Mouse (Mus musculus): ENCODE measurements around the gene Ear1. TPM values are rescaled to one million over a fixed set of nuclear protein-coding genes. Genes with fewer than 3 reads are reported as not detected.
"Not testable (repeated sequence)": the region's sequence is repeated elsewhere in the genome, so short reads cannot be mapped to it uniquely, and the experiment has no call there.

The Ear1 gene
- polyA plus RNA-seq (2015; fragmentation: Nextera tagmentation; extraction: Ambion mirVana) = 0.41 and 0.67 TPM in 2 replicates

DNA sequence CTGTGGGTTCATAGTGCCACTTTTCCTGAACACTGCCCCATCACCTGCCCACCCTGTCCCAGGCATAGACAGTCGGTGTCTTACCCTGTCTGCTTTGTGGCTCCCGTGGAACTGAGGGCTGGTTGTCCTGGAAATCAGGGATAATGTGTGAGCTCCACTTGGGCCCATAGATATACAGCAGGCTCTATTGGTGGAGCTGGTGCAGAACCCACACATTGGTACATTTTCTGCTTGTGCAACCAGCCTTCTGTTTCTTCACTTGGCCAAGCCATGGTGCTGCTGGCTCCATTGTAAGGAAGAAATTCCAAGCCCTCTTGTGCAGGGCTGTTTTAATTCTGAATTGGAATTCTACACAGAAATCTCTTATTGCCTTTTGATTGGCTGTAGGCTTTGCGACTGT lies at the start of gene Ear1:
TSS of gene Ear1 (minus strand) at position 101 of the 400 bp plus-strand sequence.
- H3K27me3 ChIP-seq (ENCODE audit: control insufficient read depth, insufficient read depth, low read length); H3K4me3 ChIP-seq (ENCODE audit: low read depth, low read length); DNase-seq (ENCODE audit: low spot score); H3K4me1 ChIP-seq (replicated peaks; ENCODE audit: control insufficient read depth, insufficient read depth); ATAC-seq (ENCODE audit: low FRiP score, low TSS enrichment); H3K27ac ChIP-seq (replicated peaks); H3K9me3 ChIP-seq (ENCODE audit: control insufficient read depth, low read length); H3K9ac ChIP-seq (ENCODE audit: low read length); H3K4me2 ChIP-seq (replicated peaks; ENCODE audit: low read depth); H3K36me3 ChIP-seq (ENCODE audit: control insufficient read depth, insufficient read depth, low read length): not testable (repeated sequence)
- WGBS = 79% methylated on average over 2 of the region's 3 CpGs

DNA sequence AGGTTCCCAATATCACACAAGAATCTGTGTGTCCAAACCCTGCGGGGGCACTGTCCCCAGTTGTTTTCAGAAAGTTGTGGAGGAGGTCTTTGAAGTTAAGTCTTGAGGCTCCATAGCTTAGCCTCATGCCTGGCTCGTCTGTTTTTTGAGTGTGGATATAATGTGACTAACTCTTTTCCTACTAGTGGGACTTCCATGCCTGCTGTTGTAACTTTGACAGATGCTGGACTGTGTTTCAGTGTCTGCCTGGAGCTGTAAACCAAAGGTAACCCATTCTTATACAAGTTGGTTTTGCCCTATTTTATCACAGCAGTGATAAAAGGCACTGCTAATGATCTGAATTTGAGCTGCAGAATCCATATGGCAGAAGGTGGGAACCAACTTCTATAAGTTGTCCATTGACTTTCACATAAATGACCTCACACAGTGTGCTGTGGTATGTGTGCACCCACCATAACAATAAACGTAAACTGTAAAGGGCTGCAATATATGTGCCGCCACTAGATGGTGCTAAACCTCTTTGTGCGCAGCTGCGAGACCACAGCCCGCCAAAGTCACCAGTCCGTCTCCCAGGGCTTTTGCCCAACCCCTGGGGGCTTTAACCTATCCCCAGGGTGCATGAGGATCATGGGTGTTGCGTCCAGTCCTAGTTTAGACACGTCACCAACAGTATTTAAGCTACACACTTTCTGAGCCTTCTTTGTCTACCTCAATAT lies 49.5 kb upstream of the Ear1 start, which contains the start of gene Gm8113:
TSS of gene Gm8113 (plus strand) at position 703 of the 716 bp plus-strand sequence.
- WGBS = 9% methylated on average over 10 of the region's 10 CpGs
- Histone ChIP-seq H3K4me2 (replicated peaks; ENCODE audit: low read depth) (peak within 1 kb of the TSS; percentile 53), H3K27ac (replicated peaks) (peak within 1 kb of the TSS; percentile 76), H3K4me3 (ENCODE audit: low read depth, low read length) (peak within 1 kb of the TSS; percentile 48), H3K9ac (ENCODE audit: low read length) (peak within 1 kb of the TSS; percentile 51)
- not testable (repeated sequence) for H3K36me3 ChIP-seq (ENCODE audit: control insufficient read depth, insufficient read depth, low read length); H3K4me1 ChIP-seq (replicated peaks; ENCODE audit: control insufficient read depth, insufficient read depth); H3K27me3 ChIP-seq (ENCODE audit: control insufficient read depth, insufficient read depth, low read length); H3K9me3 ChIP-seq (ENCODE audit: control insufficient read depth, low read length)
- DNase-seq (ENCODE audit: low spot score) (peak; percentile 77), ATAC-seq (ENCODE audit: low FRiP score, low TSS enrichment) (peak; percentile 89)
- TF ChIP-seq CTCF (IDR thresholded peaks at IDR 0.05; ENCODE audit: low read depth) = peak; percentile 86

DNA sequence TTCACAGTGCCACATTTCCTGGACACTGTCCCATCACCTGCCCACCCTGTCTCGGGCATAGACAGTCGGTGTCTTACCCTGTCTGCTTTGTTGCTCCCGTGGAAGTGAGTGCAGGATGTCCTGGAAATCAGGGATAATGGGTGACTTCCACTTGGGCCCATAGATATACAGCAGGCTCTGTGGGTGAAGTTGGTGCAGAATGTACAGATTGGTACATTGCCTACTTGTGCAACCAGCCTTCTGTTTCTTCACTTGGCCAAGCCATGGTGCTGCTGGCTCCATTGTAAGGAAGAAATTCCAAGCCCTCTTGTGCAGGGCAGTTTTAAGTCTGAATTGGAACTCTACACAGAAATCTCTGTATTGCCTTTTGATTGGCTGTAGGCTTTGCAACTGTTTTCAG lies 48.1 kb upstream of the Ear1 start, which contains the start of gene Ear10:
TSS of gene Ear10 (minus strand) at position 101 of the 400 bp plus-strand sequence.
- H3K36me3 ChIP-seq (ENCODE audit: control insufficient read depth, insufficient read depth, low read length); H3K9me3 ChIP-seq (ENCODE audit: control insufficient read depth, low read length); H3K27ac ChIP-seq (replicated peaks); DNase-seq (ENCODE audit: low spot score); H3K9ac ChIP-seq (ENCODE audit: low read length); H3K4me1 ChIP-seq (replicated peaks; ENCODE audit: control insufficient read depth, insufficient read depth); H3K27me3 ChIP-seq (ENCODE audit: control insufficient read depth, insufficient read depth, low read length); ATAC-seq (ENCODE audit: low FRiP score, low TSS enrichment); H3K4me2 ChIP-seq (replicated peaks; ENCODE audit: low read depth); H3K4me3 ChIP-seq (ENCODE audit: low read depth, low read length): not testable (repeated sequence)
- 76% methylated on average over 3 of the region's 3 CpGs for WGBS

DNA sequence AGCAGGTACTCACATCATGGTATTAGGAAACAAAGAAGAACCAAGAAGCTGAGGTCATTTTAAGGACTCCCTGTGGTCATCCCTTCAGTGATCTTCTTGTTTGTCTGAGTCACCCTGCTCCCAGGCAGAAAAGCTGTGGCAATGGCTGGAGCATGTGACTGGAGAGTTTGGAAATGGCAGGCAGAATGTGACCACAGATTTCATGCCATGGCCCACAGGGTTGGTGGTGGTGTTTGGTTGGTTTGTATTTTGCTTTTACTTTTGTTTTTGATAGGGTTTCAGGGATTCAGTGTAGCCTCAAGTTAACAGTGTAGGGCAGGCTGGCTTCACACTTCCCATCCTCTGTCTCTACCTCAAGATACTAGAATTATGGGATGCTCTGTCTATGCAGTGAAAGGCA lies 42.9 kb upstream of the Ear1 start:
- H3K9me3 ChIP-seq (ENCODE audit: control insufficient read depth, low read length); H3K9ac ChIP-seq (ENCODE audit: low read length); H3K27ac ChIP-seq (replicated peaks); H3K4me2 ChIP-seq (replicated peaks; ENCODE audit: low read depth); DNase-seq (ENCODE audit: low spot score); H3K36me3 ChIP-seq (ENCODE audit: control insufficient read depth, insufficient read depth, low read length); ATAC-seq (ENCODE audit: low FRiP score, low TSS enrichment); H3K27me3 ChIP-seq (ENCODE audit: control insufficient read depth, insufficient read depth, low read length); H3K4me1 ChIP-seq (replicated peaks; ENCODE audit: control insufficient read depth, insufficient read depth); H3K4me3 ChIP-seq (ENCODE audit: low read depth, low read length): not testable (repeated sequence)

DNA sequence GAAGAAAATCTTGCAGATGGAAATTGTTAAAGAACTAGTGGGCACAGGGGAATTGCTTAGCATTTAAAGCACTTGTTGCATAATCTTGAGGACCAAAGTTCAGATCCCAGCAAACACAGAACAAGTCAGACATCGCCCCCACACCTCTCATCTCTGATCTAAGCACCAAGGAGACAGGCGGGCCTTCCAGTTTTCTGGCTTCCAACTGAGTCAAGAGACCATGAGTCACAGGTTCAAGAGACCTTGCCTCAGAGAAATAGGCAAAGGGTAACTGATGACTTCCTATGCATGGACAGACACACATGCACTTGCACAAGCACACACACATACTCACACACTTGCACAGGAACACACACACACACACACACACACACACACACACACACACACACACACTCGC lies 23.3 kb upstream of the Ear1 start:
- H3K4me1 ChIP-seq (replicated peaks; ENCODE audit: control insufficient read depth, insufficient read depth); ATAC-seq (ENCODE audit: low FRiP score, low TSS enrichment); H3K9ac ChIP-seq (ENCODE audit: low read length); H3K36me3 ChIP-seq (ENCODE audit: control insufficient read depth, insufficient read depth, low read length); H3K4me2 ChIP-seq (replicated peaks; ENCODE audit: low read depth); H3K9me3 ChIP-seq (ENCODE audit: control insufficient read depth, low read length); H3K27ac ChIP-seq (replicated peaks); DNase-seq (ENCODE audit: low spot score); H3K27me3 ChIP-seq (ENCODE audit: control insufficient read depth, insufficient read depth, low read length); H3K4me3 ChIP-seq (ENCODE audit: low read depth, low read length): not testable (repeated sequence)
- WGBS = 76% methylated on average over 3 of the region's 3 CpGs

DNA sequence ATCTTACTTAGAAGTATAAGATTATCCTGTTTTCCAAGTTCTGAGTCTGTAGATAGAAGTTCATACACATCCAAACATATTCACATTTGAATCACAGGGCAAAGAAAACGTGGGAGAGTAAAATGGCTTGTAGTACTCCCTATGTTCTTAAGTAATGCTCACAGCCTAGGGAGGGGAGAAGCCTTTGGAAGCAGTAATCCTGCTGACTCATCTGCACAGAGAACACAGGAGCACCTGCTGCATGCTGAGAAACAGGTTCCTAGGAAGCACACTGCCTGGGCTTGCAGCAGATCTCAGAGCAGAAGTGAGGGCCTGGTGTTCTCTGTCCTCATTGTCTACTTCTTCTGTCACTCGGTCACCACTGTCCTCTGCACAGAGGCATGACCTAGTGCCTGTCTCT lies 20.0 kb upstream of the Ear1 start:
- WGBS = 19% methylated on average over 1 of the region's 2 CpGs
- not testable (repeated sequence) for H3K36me3 ChIP-seq (ENCODE audit: control insufficient read depth, insufficient read depth, low read length); H3K4me2 ChIP-seq (replicated peaks; ENCODE audit: low read depth); H3K9me3 ChIP-seq (ENCODE audit: control insufficient read depth, low read length); H3K9ac ChIP-seq (ENCODE audit: low read length); H3K4me1 ChIP-seq (replicated peaks; ENCODE audit: control insufficient read depth, insufficient read depth); DNase-seq (ENCODE audit: low spot score); H3K27me3 ChIP-seq (ENCODE audit: control insufficient read depth, insufficient read depth, low read length); H3K4me3 ChIP-seq (ENCODE audit: low read depth, low read length); H3K27ac ChIP-seq (replicated peaks)
- ATAC-seq (ENCODE audit: low FRiP score, low TSS enrichment) = peak; percentile 75; the same call in 1 of the 2 replicates

DNA sequence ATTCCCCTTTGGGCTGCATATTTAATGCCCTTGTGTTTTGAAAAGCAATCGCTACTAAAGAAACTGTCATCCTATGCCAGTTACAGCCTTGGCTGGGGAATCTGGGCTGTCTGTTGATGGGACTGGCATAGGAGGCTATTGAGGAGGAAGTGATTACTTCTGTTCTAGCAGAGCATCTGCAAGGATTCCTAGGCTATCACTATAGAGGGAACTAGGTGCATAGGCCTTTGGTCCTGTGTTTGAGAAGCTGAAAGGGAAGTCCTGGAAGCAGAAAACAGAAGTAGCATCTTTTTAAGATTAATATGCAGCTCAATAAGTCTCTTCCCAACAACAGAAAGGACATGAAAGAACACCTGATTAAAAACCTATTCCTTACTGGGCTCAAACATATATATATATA lies 16.0 kb upstream of the Ear1 start:
- H3K27me3 ChIP-seq (ENCODE audit: control insufficient read depth, insufficient read depth, low read length); H3K4me3 ChIP-seq (ENCODE audit: low read depth, low read length); H3K36me3 ChIP-seq (ENCODE audit: control insufficient read depth, insufficient read depth, low read length); H3K4me2 ChIP-seq (replicated peaks; ENCODE audit: low read depth); H3K4me1 ChIP-seq (replicated peaks; ENCODE audit: control insufficient read depth, insufficient read depth); H3K27ac ChIP-seq (replicated peaks); H3K9ac ChIP-seq (ENCODE audit: low read length); H3K9me3 ChIP-seq (ENCODE audit: control insufficient read depth, low read length); DNase-seq (ENCODE audit: low spot score); ATAC-seq (ENCODE audit: low FRiP score, low TSS enrichment): not testable (repeated sequence)
- WGBS = no CpG with 5 or more reads among the region's 1 CpGs

DNA sequence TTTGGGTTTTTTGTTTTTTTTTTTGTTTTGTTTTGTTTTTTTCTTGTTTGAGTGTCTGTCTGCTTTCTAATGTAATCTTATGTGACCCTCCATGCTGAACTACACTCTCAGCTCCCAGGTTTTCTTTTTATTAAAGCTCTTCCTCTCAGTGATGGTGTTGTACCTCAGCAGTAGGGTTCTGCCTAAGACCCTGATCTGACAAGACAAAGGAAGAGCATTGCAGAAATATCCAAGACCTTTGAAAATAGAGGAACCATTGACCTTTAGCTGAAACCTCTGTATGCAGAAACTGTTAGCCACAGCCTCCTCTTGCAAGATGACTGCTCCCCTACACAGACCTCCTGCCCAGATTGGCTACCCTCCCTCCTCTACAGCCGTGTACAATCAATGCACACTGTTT lies 10.9 kb upstream of the Ear1 start:
- 56% methylated on average over 1 of the region's 1 CpGs for WGBS
- DNase-seq (ENCODE audit: low spot score) = not testable (repeated sequence)

DNA sequence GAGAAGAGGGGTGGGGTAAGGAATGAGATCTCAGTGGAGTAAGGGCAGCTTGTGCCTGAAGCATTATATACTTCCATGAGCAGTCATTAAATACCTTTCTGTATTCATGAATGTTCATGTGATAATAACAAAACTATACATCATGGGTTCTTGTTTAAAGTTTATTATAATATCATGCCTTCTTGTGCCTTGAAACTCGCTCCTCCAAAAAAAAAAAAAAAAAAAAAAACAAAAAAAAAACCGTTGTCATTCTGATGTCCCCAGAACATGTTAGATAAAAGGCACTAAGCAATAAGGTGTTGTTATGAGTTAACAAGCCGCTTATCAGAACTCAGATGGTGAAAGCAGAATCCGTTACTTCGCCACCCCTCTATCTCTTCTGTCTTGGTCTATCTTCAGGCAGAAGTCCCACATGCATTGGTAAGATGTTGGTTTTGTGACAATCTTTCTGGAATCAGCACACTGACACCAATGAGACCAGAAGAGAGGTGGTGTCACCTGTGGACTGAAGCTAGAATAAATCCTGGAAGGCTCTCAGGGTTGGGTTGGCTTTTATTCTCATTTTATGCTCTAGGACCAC lies 4.7 kb upstream of the Ear1 start:
- H3K4me1 ChIP-seq (replicated peaks; ENCODE audit: control insufficient read depth, insufficient read depth); H3K4me3 ChIP-seq (ENCODE audit: low read depth, low read length); ATAC-seq (ENCODE audit: low FRiP score, low TSS enrichment); H3K9me3 ChIP-seq (ENCODE audit: control insufficient read depth, low read length); H3K27ac ChIP-seq (replicated peaks); H3K36me3 ChIP-seq (ENCODE audit: control insufficient read depth, insufficient read depth, low read length); DNase-seq (ENCODE audit: low spot score); H3K9ac ChIP-seq (ENCODE audit: low read length); H3K4me2 ChIP-seq (replicated peaks; ENCODE audit: low read depth); H3K27me3 ChIP-seq (ENCODE audit: control insufficient read depth, insufficient read depth, low read length): not testable (repeated sequence)
- WGBS = 81% methylated on average over 5 of the region's 5 CpGs

More for the DNA sequence above, 10.9 kb upstream of the Ear1 start:
- ATAC-seq (ENCODE audit: low FRiP score, low TSS enrichment); H3K4me2 ChIP-seq (replicated peaks; ENCODE audit: low read depth); H3K27ac ChIP-seq (replicated peaks); H3K4me1 ChIP-seq (replicated peaks; ENCODE audit: control insufficient read depth, insufficient read depth); H3K4me3 ChIP-seq (ENCODE audit: low read depth, low read length); H3K36me3 ChIP-seq (ENCODE audit: control insufficient read depth, insufficient read depth, low read length); H3K9me3 ChIP-seq (ENCODE audit: control insufficient read depth, low read length); H3K9ac ChIP-seq (ENCODE audit: low read length); H3K27me3 ChIP-seq (ENCODE audit: control insufficient read depth, insufficient read depth, low read length): not testable (repeated sequence)

Measured in stomach, postnatal 0 days (tissue).